Mouse (Mus musculus): Measurements from ENCODE around the gene Adgrb2.

DNA sequence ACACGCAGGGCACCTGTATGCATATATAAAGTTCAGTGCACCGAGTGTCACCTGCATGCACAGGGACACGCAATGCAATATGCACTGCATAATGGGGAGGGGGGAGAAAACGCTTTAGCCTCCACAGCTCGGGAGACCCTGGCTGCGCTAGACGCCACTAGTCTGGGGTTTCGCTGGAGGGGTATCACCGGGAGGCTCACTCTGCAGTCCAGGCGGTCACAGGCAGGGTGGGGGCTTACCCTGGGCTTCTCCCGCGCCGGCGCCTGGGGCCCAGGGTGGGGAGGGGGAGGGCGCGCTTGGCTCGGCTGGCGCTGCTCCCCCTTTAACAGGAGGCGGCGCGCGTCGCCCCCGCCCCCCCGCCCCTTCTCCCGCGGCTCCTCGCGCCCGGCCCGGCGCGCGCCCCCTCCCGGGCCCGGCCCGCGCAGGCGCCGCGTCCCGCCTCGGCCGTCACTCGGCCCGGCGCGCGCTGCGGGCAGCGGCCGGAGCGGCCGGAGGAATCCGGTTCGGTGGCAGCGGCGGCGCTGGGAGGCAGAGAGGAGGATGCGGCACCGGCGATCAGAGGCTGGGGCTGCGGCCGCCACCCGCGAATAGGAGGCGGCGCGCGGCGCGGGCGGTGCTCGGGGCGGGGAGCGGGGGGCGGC lies at the start of gene Adgrb2:
- TF ChIP-seq POLR2AphosphoS5 (IDR thresholded peaks at IDR 0.05; ENCODE audit: borderline replicate concordance, low read depth, low read length) (no peak), MYC (IDR thresholded peaks at IDR 0.05; ENCODE audit: low read depth, low read length) (no peak), UBTF (IDR thresholded peaks at IDR 0.05; ENCODE audit: borderline replicate concordance, insufficient read depth, low read depth, low read length) (no peak)

Data from MEL (cell line).